Mouse (Mus musculus) ES-E14 (cell line): Measurements from ENCODE around the gene Mob3b. TPM values are rescaled to one million over a fixed set of nuclear protein-coding genes. Genes with fewer than 3 reads are reported as not detected.

Source experiments
- DNase-seq: peaks from one replicate; pipeline ENCODE4 v3.0.0-alpha.2; 2013; ENCODE audit warnings: low read depth, low spot score
- H3K27ac ChIP-seq: 2 replicates; pipeline ENCODE4 v1.5.1; 2012; ENCODE audit warnings: low read depth, mild to moderate bottlenecking, low read length, moderate library complexity, mixed read lengths; ENCODE audit not compliant: poor library complexity, insufficient read depth, severe bottlenecking
- H3K36me3 ChIP-seq: 2 replicates; pipeline ENCODE4 v1.6.1; 2012; ENCODE audit warnings: mild to moderate bottlenecking, low read length, moderate library complexity, mixed read lengths; ENCODE audit not compliant: control insufficient read depth, poor library complexity, insufficient read depth, severe bottlenecking
- H3K4me1 ChIP-seq, 2 experiments: fragments of 150-350 bp in 1 of 2; sonication (generic) in 1 of 2; 2 replicates each; pipeline ENCODE4 v1.6.1; 2012; ENCODE audit warnings: low read length in 2 of 2, mild to moderate bottlenecking in 1 of 2, mixed read lengths in 1 of 2; ENCODE audit not compliant: control insufficient read depth in 2 of 2, insufficient read depth in 2 of 2, poor library complexity in 1 of 2
- H3K4me3 ChIP-seq, 2 experiments: fragments of 150-350 bp in 1 of 2; sonication (generic) in 1 of 2; 2 replicates each; pipeline ENCODE4 v1.5.1; 2012; ENCODE audit warnings: low read length in 2 of 2, low read depth in 1 of 2, mild to moderate bottlenecking in 1 of 2, mixed read lengths in 1 of 2; ENCODE audit not compliant: insufficient read depth in 1 of 2, poor library complexity in 1 of 2, severe bottlenecking in 1 of 2
- H3K9ac ChIP-seq: 2 replicates; pipeline ENCODE4 v1.6.1; 2012; ENCODE audit warnings: low read depth, mild to moderate bottlenecking, low read length, mixed read lengths; ENCODE audit not compliant: poor library complexity, insufficient read depth, severe bottlenecking
- H3K9me3 ChIP-seq: fragments of 150-350 bp; sonication (generic); 2 replicates; pipeline ENCODE4 v1.6.1; 2012; ENCODE audit warnings: low read depth, mild to moderate bottlenecking, low read length; ENCODE audit not compliant: control insufficient read depth, insufficient read depth
- CHD2 ChIP-seq: IDR thresholded peaks from 2 replicates; pipeline ENCODE4 v1.6.1; 2014; ENCODE audit warnings: mild to moderate bottlenecking, low read depth, low read length, inconsistent platforms
- HCFC1 ChIP-seq: IDR thresholded peaks from 2 replicates; pipeline ENCODE4 v1.6.1; 2012; ENCODE audit warnings: low read length, inconsistent platforms, borderline replicate concordance; ENCODE audit not compliant: insufficient read depth
- MAFK ChIP-seq: IDR thresholded peaks from 2 replicates; pipeline ENCODE4 v1.6.1; 2014; ENCODE audit warnings: mild to moderate bottlenecking, low read depth, low read length, inconsistent platforms; ENCODE audit not compliant: insufficient read depth
- ZC3H11A ChIP-seq: IDR thresholded peaks from 2 replicates; pipeline ENCODE4 v1.6.1; 2012; ENCODE audit warnings: low read depth, mild to moderate bottlenecking, inconsistent platforms, low read length, borderline replicate concordance
- ZNF384 ChIP-seq: IDR thresholded peaks from 2 replicates; pipeline ENCODE4 v1.6.1; 2012; ENCODE audit warnings: low read depth, low read length, inconsistent platforms
- in situ Hi-C, 2 experiments: fragments of 600-800 bp; cut with MboI; formaldehyde crosslinking; loops; one replicate each; pipeline ENCODE4 v1.15.1; 2025; ENCODE audit warnings: low sequenced_read_pairs in 2 of 2, inconsistent platforms in 1 of 2; ENCODE audit not compliant: unreplicated experiment in 2 of 2
- total RNA-seq: library from RNA; depleted of rRNA; stranded (reverse); fragments of 300-350 nt; gene quantifications from 2 replicates; pipeline ENCODE4 v1.2.3, GENCODE M21; 2012

Mob3b gene
- total RNA-seq, 1 experiment = 8.3 TPM

DNA sequence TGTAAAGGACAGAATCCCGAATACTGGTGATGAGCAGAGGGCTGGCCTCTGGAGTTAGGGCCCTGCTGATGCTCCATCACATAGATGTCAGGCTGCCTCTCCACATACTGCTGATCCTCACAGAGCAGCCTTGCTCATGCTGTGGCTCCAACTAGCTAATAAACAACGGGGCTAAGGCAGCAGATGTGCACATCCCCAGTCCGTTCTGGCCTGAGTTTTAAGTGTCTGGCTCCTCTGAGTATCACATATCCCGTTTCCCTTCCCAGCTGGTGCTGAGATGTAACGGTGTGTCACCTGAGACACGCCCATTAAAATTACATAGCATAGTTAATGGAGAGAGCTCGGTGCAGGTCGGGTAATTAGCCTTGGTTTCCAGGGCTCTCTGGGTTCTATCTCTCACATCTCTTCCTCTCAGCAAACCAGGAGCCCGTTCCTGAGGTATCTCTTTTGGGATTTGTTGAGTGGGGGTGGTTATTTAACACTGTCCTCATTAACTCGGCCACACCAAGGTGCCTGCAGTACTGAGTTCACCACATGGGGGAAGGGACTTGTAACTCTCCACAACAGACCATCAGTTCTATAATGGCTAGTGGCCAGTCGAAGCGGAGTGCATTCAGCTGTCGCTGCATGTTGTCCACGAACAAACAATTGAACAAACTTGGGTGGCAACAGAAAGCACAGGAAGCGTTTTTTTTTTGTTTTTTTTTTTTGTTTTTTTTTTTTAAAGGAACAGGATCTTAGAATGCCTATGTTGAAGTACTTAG, 92.0 kb downstream of the Mob3b start:
- in situ Hi-C loops = no loop called here
- Histone ChIP-seq H3K27ac (no peak overlapping the region), H3K4me1 (peaks cover 0 to 17% of the 10 kb centered on the region in 2 experiments; a peak in 2 of 4 replicates), H3K9ac (no peak overlapping the region), H3K9me3 (no peaks in the 10 kb centered on the region), H3K4me3 (no peak overlapping the region), H3K36me3 (no peaks in the 10 kb centered on the region)
- DNase-seq = no peak
- TF ChIP-seq CHD2 (no peak), ZNF384 (no peak), ZC3H11A (no peak), MAFK (no peak), HCFC1 (no peak)

DNA sequence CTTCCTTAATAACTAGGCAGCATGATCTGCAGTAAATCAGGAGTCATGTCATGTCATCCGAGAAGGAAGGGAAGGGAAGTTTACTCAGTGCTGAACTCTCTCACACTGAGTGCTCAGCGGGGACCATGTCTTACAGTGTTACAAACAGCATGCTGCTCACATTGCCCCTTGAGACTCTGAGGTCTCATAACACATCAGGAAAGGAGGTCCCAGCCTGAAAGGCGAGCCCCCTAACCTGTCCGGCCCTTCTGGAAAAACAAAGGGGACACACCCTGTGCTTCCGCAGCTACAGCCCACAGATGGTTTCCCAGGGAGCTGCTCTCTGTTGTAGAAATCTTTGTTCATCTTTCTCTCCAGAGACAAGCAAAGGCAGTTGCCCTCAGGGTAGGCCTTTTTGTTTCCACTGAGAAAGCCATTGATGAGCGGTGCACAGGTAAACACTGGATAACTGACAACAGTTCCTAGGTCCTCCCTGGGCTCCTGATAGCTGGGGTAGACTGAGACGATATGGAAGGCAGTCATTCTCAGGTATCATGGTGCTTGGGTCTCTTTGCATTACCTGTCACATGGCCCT, 94.1 kb downstream of the Mob3b start:
- H3K4me3 ChIP-seq = no peak overlapping the region
- peaks cover 0 to 17% of the 10 kb centered on the region in 2 experiments; a peak in 2 of 4 replicates for H3K4me1 ChIP-seq
- TF ChIP-seq HCFC1 (no peak), CHD2 (no peak), ZNF384 (no peak), ZC3H11A (no peak), MAFK (no peak)
- DNase-seq = peak; percentile 73
- no peaks in the 10 kb centered on the region for H3K9me3 ChIP-seq
- no peaks in the 10 kb centered on the region for H3K36me3 ChIP-seq
- in situ Hi-C loops = no loop called here
- no peak overlapping the region for H3K9ac ChIP-seq
- no peak overlapping the region; the same call in 1 of the 2 replicates for H3K27ac ChIP-seq

DNA sequence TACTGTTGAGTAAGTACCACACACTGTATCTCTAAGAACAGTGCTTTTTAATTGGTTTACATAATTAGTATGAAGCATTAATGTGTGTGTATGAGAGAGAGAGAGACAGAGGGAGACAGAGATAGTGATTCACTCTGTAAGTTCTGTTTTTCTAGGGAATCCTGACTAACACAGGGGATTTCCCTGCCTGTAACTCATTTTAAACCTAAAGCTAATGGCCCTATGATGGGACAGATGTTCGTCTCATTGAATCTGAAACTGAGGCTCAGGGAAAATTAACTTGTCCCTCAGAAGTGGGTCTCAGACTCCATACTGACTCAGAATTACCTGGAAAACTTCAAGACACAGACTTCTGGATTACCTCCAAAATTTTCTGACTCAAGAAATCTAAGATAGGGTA, 96.3 kb downstream of the Mob3b start:
- no peaks in the 10 kb centered on the region for H3K9me3 ChIP-seq
- TF ChIP-seq ZNF384 = no peak
- TF ChIP-seq CHD2 = no peak
- TF ChIP-seq ZC3H11A = no peak
- TF ChIP-seq MAFK = no peak
- TF ChIP-seq HCFC1 = no peak
- H3K4me1 ChIP-seq = peaks cover 0 to 14% of the 10 kb centered on the region in 2 experiments; a peak in 2 of 4 replicates
- no peak overlapping the region for H3K4me3 ChIP-seq
- H3K27ac ChIP-seq = no peak overlapping the region
- no peak overlapping the region for H3K9ac ChIP-seq
- no peaks in the 10 kb centered on the region for H3K36me3 ChIP-seq
- no peak for DNase-seq
- in situ Hi-C loops = no loop called here

DNA sequence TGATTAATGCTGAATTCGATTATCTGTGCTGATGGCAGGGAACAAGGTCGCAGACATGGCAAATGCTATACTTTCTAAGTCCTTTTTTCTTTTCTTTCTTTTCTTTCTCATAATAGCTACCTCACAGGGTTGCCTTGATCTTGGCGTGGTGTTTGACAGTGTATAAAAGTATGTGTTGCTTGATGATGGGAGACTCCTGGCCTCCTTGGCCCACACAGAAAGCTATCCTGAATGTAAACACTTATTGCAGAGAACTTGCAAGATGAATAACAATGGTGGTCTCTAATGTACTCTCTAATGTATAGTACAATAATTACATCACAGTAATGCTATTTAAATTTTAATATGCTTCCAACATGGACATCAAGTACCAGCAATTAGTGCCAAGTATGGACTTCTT, 96.9 kb downstream of the Mob3b start:
- DNase-seq = no peak
- H3K4me3 ChIP-seq = no peak overlapping the region
- no peak overlapping the region for H3K27ac ChIP-seq
- no peaks in the 10 kb centered on the region for H3K36me3 ChIP-seq
- TF ChIP-seq ZNF384 (no peak), MAFK (no peak), CHD2 (no peak), ZC3H11A (no peak), HCFC1 (no peak)
- H3K4me1 ChIP-seq = peaks cover 0 to 12% of the 10 kb centered on the region in 2 experiments; a peak in 2 of 4 replicates
- in situ Hi-C loops = no loop called here
- no peak overlapping the region for H3K9ac ChIP-seq
- H3K9me3 ChIP-seq = no peaks in the 10 kb centered on the region

DNA sequence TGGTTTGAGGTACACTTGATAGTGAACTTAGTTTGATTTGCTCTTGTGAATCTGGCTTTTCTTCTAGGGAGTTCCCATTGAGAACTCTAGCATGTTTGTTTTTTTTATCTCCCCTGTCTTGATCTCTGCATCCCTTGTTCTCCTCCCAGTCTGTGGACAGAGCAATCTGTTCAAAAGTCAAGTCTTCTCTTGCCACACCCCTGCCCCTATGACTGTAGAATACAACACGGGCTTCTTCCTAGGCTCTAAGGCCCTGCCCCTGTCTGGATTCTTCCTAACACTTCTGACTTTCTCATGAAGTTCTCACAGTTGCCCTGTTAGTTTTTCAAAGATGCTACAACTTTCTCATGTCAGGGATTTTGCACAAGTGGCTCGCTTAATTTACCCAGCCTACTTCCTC, 102.9 kb downstream of the Mob3b start:
- no peak overlapping the region for H3K9ac ChIP-seq
- in situ Hi-C loops = no loop called here

More for the DNA sequence above, 102.9 kb downstream of the Mob3b start:
- no peaks in the 10 kb centered on the region for H3K36me3 ChIP-seq
- H3K4me1 ChIP-seq = no peaks in the 10 kb centered on the region
- no peak for TF ChIP-seq ZNF384
- no peak for TF ChIP-seq HCFC1
- no peaks in the 10 kb centered on the region for H3K9me3 ChIP-seq
- no peak for DNase-seq
- H3K27ac ChIP-seq = no peak overlapping the region
- H3K4me3 ChIP-seq = no peak overlapping the region
